Mouse (Mus musculus) ES-E14 (cell line): ENCODE measurements around the gene Otulin. TPM values are rescaled to one million over a fixed set of nuclear protein-coding genes. Genes with fewer than 3 reads are reported as not detected.

ENCODE experiments used
- DNase-seq: peaks from one replicate; pipeline ENCODE4 v3.0.0-alpha.2; 2013; ENCODE audit warnings: low read depth, low spot score
- H3K27ac ChIP-seq: 2 replicates; pipeline ENCODE4 v1.5.1; 2012; ENCODE audit warnings: low read depth, mild to moderate bottlenecking, low read length, moderate library complexity, mixed read lengths; ENCODE audit not compliant: poor library complexity, insufficient read depth, severe bottlenecking
- H3K36me3 ChIP-seq: 2 replicates; pipeline ENCODE4 v1.6.1; 2012; ENCODE audit warnings: mild to moderate bottlenecking, low read length, moderate library complexity, mixed read lengths; ENCODE audit not compliant: control insufficient read depth, poor library complexity, insufficient read depth, severe bottlenecking
- H3K4me1 ChIP-seq, 2 experiments: fragments of 150-350 bp in 1 of 2; sonication (generic) in 1 of 2; 2 replicates each; pipeline ENCODE4 v1.6.1; 2012; ENCODE audit warnings: low read length in 2 of 2, mild to moderate bottlenecking in 1 of 2, mixed read lengths in 1 of 2; ENCODE audit not compliant: control insufficient read depth in 2 of 2, insufficient read depth in 2 of 2, poor library complexity in 1 of 2
- H3K4me3 ChIP-seq, 2 experiments: fragments of 150-350 bp in 1 of 2; sonication (generic) in 1 of 2; 2 replicates each; pipeline ENCODE4 v1.5.1; 2012; ENCODE audit warnings: low read length in 2 of 2, low read depth in 1 of 2, mild to moderate bottlenecking in 1 of 2, mixed read lengths in 1 of 2; ENCODE audit not compliant: insufficient read depth in 1 of 2, poor library complexity in 1 of 2, severe bottlenecking in 1 of 2
- H3K9ac ChIP-seq: 2 replicates; pipeline ENCODE4 v1.6.1; 2012; ENCODE audit warnings: low read depth, mild to moderate bottlenecking, low read length, mixed read lengths; ENCODE audit not compliant: poor library complexity, insufficient read depth, severe bottlenecking
- H3K9me3 ChIP-seq: fragments of 150-350 bp; sonication (generic); 2 replicates; pipeline ENCODE4 v1.6.1; 2012; ENCODE audit warnings: low read depth, mild to moderate bottlenecking, low read length; ENCODE audit not compliant: control insufficient read depth, insufficient read depth
- CHD2 ChIP-seq: IDR thresholded peaks from 2 replicates; pipeline ENCODE4 v1.6.1; 2014; ENCODE audit warnings: mild to moderate bottlenecking, low read depth, low read length, inconsistent platforms
- HCFC1 ChIP-seq: IDR thresholded peaks from 2 replicates; pipeline ENCODE4 v1.6.1; 2012; ENCODE audit warnings: low read length, inconsistent platforms, borderline replicate concordance; ENCODE audit not compliant: insufficient read depth
- MAFK ChIP-seq: IDR thresholded peaks from 2 replicates; pipeline ENCODE4 v1.6.1; 2014; ENCODE audit warnings: mild to moderate bottlenecking, low read depth, low read length, inconsistent platforms; ENCODE audit not compliant: insufficient read depth
- ZC3H11A ChIP-seq: IDR thresholded peaks from 2 replicates; pipeline ENCODE4 v1.6.1; 2012; ENCODE audit warnings: low read depth, mild to moderate bottlenecking, inconsistent platforms, low read length, borderline replicate concordance
- ZNF384 ChIP-seq: IDR thresholded peaks from 2 replicates; pipeline ENCODE4 v1.6.1; 2012; ENCODE audit warnings: low read depth, low read length, inconsistent platforms
- in situ Hi-C, 2 experiments: fragments of 600-800 bp; cut with MboI; formaldehyde crosslinking; loops; one replicate each; pipeline ENCODE4 v1.15.1; 2025; ENCODE audit warnings: low sequenced_read_pairs in 2 of 2, inconsistent platforms in 1 of 2; ENCODE audit not compliant: unreplicated experiment in 2 of 2
- total RNA-seq: library from RNA; depleted of rRNA; stranded (reverse); fragments of 300-350 nt; gene quantifications from 2 replicates; pipeline ENCODE4 v1.2.3, GENCODE M21; 2012

The Otulin gene
- total RNA-seq, 1 experiment: 28.0 TPM

GRCm38 (mm10) chr15:27583042-27583441, 47.5 kb downstream of the Otulin start:
- in situ Hi-C loops: loop anchor here (25.0 kb wide), 1 partner anchor 271 kb away; no protein-coding TSS in a partner anchor

GRCm38 (mm10) chr15:27582428-27582827, 48.1 kb downstream of the Otulin start:
- Histone ChIP-seq H3K36me3 (no peaks in the 10 kb centered on the region; the same call in 1 of the 2 replicates), H3K9me3 (no peaks in the 10 kb centered on the region), H3K27ac (no peak overlapping the region), H3K4me1 (peaks cover 2 to 25% of the 10 kb centered on the region in 2 experiments; a peak in 3 of 4 replicates), H3K9ac (no peak overlapping the region), H3K4me3 (no peak overlapping the region)
- in situ Hi-C loops: loop anchor here (25.0 kb wide), 1 partner anchor 270 kb away; no protein-coding TSS in a partner anchor
- no peak for DNase-seq
- TF ChIP-seq ZNF384 (no peak), MAFK (no peak), ZC3H11A (no peak), HCFC1 (no peak), CHD2 (no peak)

More at GRCm38 (mm10) chr15:27583042-27583441, 47.5 kb downstream of the Otulin start:
- TF ChIP-seq MAFK (no peak), ZC3H11A (no peak), CHD2 (no peak), ZNF384 (no peak), HCFC1 (no peak)
- H3K4me1 ChIP-seq: peaks cover 2 to 25% of the 10 kb centered on the region in 2 experiments; a peak in 3 of 4 replicates
- no peaks in the 10 kb centered on the region; the same call in 1 of the 2 replicates for H3K36me3 ChIP-seq
- H3K27ac ChIP-seq: no peak overlapping the region
- DNase-seq: no peak
- no peaks in the 10 kb centered on the region for H3K9me3 ChIP-seq
- no peak overlapping the region for H3K4me3 ChIP-seq
- H3K9ac ChIP-seq: no peak overlapping the region

- no peak overlapping the region for H3K4me3 ChIP-seq
- in situ Hi-C loops: loop anchor here (25.0 kb wide), 1 partner anchor 269 kb away; no protein-coding TSS in a partner anchor
- H3K36me3 ChIP-seq: no peaks in the 10 kb centered on the region; the same call in 1 of the 2 replicates
- peaks cover 2 to 25% of the 10 kb centered on the region in 2 experiments; a peak in 3 of 4 replicates for H3K4me1 ChIP-seq
- H3K9me3 ChIP-seq: no peaks in the 10 kb centered on the region
- H3K27ac ChIP-seq: peak overlapping the region; percentile 35; the same call in 1 of the 2 replicates
- TF ChIP-seq MAFK: no peak
- no peak for TF ChIP-seq ZC3H11A
- no peak for TF ChIP-seq HCFC1
- TF ChIP-seq CHD2: no peak
- TF ChIP-seq ZNF384: no peak
- no peak for DNase-seq
- H3K9ac ChIP-seq: no peak overlapping the region
Measured at GRCm38 (mm10) chr15:27581640-27582039, 48.9 kb downstream of the Otulin start.

GRCm38 (mm10) chr15:27580771-27581170, 49.7 kb downstream of the Otulin start:
- in situ Hi-C loops: loop anchor here (25.0 kb wide), 1 partner anchor 268 kb away; no protein-coding TSS in a partner anchor
- TF ChIP-seq ZC3H11A (no peak), HCFC1 (no peak), CHD2 (no peak), ZNF384 (no peak), MAFK (no peak)
- Histone ChIP-seq H3K27ac (no peak overlapping the region), H3K36me3 (no peaks in the 10 kb centered on the region; the same call in 1 of the 2 replicates), H3K9me3 (no peaks in the 10 kb centered on the region), H3K4me1 (peaks cover 2 to 25% of the 10 kb centered on the region in 2 experiments; a peak in 3 of 4 replicates), H3K9ac (peak overlapping the region; percentile 21; the same call in 1 of the 2 replicates), H3K4me3 (no peak overlapping the region)
- no peak for DNase-seq
